Mouse (Mus musculus) splenic B cell, adult 2 months (primary cell): ENCODE data around the gene Phf14.

Experiments used
- DNase-seq: peaks from one replicate; pipeline ENCODE4 v3.0.0-alpha.2; 2011; ENCODE audit warnings: low read depth, low spot score
- H3K27me3 ChIP-seq: 2 replicates; pipeline ENCODE4 v1.6.1; 2012; ENCODE audit warnings: mild to moderate bottlenecking, low read length, moderate library complexity, mixed read lengths; ENCODE audit not compliant: control insufficient read depth, poor library complexity, insufficient read depth, severe bottlenecking
- H3K36me3 ChIP-seq: 2 replicates; pipeline ENCODE4 v1.6.1; 2012; ENCODE audit warnings: mild to moderate bottlenecking, low read length, moderate library complexity, mixed read lengths; ENCODE audit not compliant: control insufficient read depth, poor library complexity, insufficient read depth, severe bottlenecking

Phf14 gene

GRCm38 (mm10) chr6:12054149-12054548 is 146.5 kb downstream of the Phf14 start:
- DNase-seq, result no peak
- Histone ChIP-seq H3K36me3 (0 out of 2 replicates have a peak, but pooled peaks cover 4% of the 10 kb centered on the region), H3K27me3 (no peaks in the 10 kb centered on the region)

GRCm38 (mm10) chr6:12058717-12059116 is 151.1 kb downstream of the Phf14 start:
- 0 out of 2 replicates have a peak, but pooled peaks cover 4% of the 10 kb centered on the region for H3K36me3 ChIP-seq
- H3K27me3 ChIP-seq, result no peaks in the 10 kb centered on the region; the same call in 1 of the 2 replicates
- DNase-seq, result no peak

- no peak for DNase-seq
- H3K27me3 ChIP-seq, result no peaks in the 10 kb centered on the region; the same call in 1 of the 2 replicates
- H3K36me3 ChIP-seq, result 0 out of 2 replicates have a peak, but pooled peaks cover 4% of the 10 kb centered on the region
Measured at GRCm38 (mm10) chr6:12059971-12060370, 152.4 kb downstream of the Phf14 start.

GRCm38 (mm10) chr6:12060452-12061140 is 153.0 kb downstream of the Phf14 start:
- Histone ChIP-seq H3K27me3 (no peaks in the 10 kb centered on the region; the same call in 1 of the 2 replicates), H3K36me3 (no peaks in the 10 kb centered on the region)
- no peak for DNase-seq

GRCm38 (mm10) chr6:12067956-12068355 is 160.3 kb downstream of the Phf14 start:
- Histone ChIP-seq H3K36me3 (peaks cover 1% of the 10 kb centered on the region; the same call in 1 of the 2 replicates), H3K27me3 (no peaks in the 10 kb centered on the region)
- DNase-seq, result no peak

DNA sequence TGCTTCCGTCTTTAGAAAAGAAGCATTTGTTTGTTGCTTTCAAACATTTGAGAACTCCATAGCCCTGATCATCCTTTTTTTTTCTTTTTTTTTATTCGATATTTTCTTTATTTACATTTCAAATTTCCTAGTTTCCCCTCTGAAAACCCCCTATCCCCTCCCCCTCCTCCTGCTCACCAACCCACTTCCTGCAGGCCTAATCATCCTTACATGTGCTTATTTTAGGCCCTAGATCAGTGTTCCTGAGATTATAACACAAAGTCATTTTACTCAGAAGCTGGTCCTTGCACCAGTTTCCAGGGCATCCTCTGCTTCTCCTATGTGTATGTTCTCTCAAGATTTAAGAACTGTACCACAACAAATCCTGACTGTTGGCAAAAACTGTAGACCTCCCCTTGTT is 161.7 kb downstream of the Phf14 start:
- no peak for DNase-seq
- H3K27me3 ChIP-seq, result no peaks in the 10 kb centered on the region
- peaks cover 1% of the 10 kb centered on the region; the same call in 1 of the 2 replicates for H3K36me3 ChIP-seq

DNA sequence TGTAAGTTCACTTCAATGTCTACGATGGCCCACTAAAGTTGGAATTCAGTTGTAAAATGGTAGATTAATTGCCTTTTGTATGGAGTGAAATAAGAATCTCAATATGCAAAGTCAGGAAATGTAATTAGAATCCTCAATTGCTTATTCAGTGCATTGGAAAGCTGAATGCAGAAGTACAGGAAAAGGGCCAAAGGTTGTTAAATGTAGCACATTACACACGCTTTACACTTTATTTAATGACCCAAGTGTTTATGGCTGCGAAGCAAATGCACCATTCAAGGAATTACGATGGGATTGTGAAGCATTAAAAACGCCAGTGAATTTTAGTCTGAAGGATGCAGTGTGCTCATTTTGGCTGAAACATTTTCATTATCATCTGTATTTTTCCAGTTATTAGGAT is 167.0 kb downstream of the Phf14 start:
- peaks cover 1% of the 10 kb centered on the region; the same call in 1 of the 2 replicates for H3K36me3 ChIP-seq
- no peaks in the 10 kb centered on the region for H3K27me3 ChIP-seq
- DNase-seq, result no peak

DNA sequence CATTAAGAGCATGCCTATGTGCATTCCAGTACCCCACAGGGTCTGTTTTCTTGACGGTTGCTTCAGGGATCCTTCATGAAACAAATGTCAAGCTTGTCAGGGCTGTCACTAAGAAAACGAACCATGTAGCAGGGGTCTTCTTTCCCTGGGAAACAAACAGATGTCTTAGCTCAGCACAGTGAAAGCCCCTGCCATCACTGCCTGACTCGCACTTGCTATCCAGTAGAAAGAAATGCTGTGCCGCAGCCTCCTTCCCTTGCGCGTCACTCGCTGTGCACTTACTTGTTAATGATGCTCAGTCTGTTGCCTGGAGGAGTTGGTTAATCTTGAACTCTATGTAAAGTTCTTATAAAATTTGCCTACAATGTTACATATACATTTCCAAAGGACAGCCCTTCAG is 169.7 kb downstream of the Phf14 start:
- Histone ChIP-seq H3K27me3 (no peaks in the 10 kb centered on the region), H3K36me3 (peaks cover 2% of the 10 kb centered on the region; the same call in 1 of the 2 replicates)
- no peak for DNase-seq

DNA sequence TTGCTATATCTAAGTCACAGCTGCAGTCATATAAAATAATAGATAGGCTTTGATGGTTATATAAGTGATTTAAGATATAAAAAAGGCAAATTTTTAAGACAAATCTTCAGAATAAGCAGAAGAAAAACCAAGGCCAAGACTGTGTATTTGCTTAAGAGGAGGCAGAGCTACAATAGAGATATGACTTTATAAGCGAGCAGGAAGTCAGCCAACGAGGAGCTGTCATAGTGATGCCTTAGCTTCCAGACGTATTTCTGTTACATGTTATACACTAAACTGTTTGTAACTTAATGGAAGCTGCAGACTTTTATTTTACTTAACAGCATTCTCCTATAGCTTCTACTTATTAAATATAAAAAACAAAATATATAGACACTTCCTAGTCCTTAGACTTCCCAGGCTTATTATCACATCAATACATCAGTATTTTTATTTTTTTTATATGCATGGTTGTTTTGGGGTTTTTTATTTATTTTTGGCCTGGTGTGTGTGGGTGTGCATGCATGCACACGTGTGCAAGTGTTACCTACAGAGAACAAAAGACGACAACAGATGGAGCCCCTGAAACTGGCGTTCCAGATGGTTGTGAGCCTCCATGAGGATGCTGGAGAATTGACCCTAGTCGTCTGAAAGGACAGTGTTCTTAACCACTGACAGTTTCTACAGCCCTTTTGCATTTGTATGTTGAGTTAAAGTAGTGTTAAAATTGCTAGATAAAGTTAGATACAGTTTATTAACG is 170.4 kb downstream of the Phf14 start:
- DNase-seq, result no peak
- Histone ChIP-seq H3K27me3 (no peaks in the 10 kb centered on the region), H3K36me3 (0 out of 2 replicates have a peak, but pooled peaks cover 2% of the 10 kb centered on the region)

GRCm38 (mm10) chr6:12079260-12079659 is 171.7 kb downstream of the Phf14 start:
- no peak for DNase-seq
- Histone ChIP-seq H3K36me3 (0 out of 2 replicates have a peak, but pooled peaks cover 3% of the 10 kb centered on the region), H3K27me3 (no peaks in the 10 kb centered on the region)

GRCm38 (mm10) chr6:12080423-12080822 is 172.8 kb downstream of the Phf14 start:
- DNase-seq, result no peak
- Histone ChIP-seq H3K27me3 (no peaks in the 10 kb centered on the region), H3K36me3 (0 out of 2 replicates have a peak, but pooled peaks cover 3% of the 10 kb centered on the region)

- 0 out of 2 replicates have a peak, but pooled peaks cover 3% of the 10 kb centered on the region for H3K36me3 ChIP-seq
- DNase-seq, result no peak
Measured at GRCm38 (mm10) chr6:12081722-12082121, 174.1 kb downstream of the Phf14 start.

DNA sequence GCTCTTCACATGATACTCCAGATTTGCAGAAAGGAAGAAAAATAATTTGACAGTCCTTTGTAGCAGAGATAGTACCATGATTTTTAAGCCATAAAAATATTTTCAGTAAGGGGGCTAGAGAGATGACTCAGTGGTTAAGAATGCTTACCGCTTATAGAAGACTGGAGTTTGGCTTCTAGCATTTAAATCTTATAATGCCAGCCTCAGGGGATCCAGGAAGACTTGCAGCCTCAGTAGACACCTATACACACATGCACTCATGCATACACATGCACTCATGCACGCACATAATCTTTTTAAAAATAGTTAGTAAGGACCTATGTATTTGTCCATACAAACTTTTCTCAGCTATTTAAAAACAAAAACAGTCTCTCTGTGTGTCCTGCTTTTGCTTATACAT is 174.5 kb downstream of the Phf14 start:
- H3K36me3 ChIP-seq, result 0 out of 2 replicates have a peak, but pooled peaks cover 3% of the 10 kb centered on the region
- DNase-seq, result no peak

More at GRCm38 (mm10) chr6:12081722-12082121, 174.1 kb downstream of the Phf14 start:
- no peaks in the 10 kb centered on the region for H3K27me3 ChIP-seq

DNA sequence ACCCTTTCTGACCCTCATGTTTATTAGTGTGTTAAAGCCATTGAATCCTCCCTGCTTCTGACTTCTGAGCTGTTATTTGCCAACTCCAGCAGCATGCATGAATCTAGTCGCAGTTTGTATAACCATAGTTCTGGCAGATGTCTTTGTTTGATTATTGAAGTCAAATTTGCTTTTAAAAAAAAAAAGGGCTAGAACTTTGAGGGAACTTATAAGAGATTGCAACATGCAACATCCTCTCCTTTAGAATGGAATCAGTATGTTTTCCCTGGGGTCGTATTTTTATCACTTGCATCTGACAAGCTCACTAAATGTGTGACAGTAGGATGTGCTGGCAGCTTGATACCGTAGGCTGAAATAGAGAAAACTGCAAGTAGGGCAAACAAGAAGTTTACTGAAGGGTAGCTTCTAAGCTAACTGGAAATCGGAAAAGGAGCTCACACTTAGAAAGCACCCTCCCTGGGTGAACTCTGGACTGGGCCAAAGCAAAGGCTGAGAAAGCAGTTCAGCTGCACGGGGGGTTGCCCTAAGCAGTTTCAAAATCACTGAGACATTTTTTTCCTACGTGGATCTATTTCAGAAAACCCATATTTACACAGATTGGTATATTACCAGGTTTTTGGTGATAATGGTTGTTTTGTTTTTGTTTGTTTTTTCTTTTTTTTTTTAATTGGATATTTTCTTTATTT is 175.1 kb downstream of the Phf14 start:
- DNase-seq, result no peak
- Histone ChIP-seq H3K27me3 (no peaks in the 10 kb centered on the region), H3K36me3 (0 out of 2 replicates have a peak, but pooled peaks cover 3% of the 10 kb centered on the region)

More for the DNA sequence above, 174.5 kb downstream of the Phf14 start:
- no peaks in the 10 kb centered on the region for H3K27me3 ChIP-seq
